Mouse (Mus musculus): ENCODE results near the gene Myog.

The Myog gene

DNA sequence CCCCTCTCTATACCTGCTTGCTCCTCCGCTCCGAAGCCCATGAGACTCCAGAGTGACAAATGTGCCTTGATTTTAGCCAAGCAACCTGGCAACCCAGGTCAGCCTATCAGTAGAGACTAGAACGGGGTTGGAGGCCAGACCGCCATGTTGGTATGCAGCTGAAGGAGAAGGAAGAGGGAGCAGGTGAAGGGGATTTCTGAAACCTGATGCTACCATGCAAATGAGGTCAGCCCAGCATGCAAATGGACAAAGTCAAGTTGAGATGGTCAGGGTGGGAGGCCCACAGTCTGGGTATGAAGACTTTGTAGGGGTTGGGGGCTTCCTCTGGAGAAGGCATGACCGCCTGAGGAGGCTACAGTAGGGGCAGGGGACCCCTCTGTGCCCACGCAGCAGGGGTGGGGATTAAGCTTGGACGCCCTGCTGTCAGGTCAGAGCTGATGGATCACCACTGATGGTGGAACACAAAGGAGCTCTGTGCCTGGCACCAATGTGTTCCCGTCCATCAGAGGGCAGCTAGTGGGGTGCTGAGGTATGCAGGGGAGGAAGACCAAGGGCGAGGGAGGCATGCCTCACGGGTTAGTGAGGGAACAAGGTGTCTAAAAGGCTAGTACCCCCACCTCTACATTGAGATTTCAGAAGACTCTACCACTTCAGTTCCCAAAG is 4.2 kb upstream of the Myog start:
- no peak for DNase-seq

DNA sequence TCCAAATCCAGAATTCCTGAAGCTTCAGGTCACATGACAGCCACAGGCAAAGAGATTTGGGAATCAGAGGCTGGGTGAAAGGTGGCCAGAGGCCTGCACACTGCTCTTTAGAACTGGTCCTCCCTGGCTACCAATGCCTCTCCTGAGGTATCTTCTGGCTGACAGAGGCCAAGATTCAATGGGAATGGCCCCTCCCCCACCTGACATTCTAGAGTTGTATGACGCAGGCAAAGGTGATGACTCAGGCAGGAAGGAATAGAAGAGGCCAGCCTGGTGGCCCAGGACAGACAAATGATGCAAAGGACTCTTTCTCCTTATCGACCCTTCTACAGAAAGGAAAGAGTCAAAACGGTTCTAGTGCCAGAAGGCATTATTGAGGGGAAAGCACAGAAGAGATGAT is 1.6 kb upstream of the Myog start:
- DNase-seq, result no peak

DNA sequence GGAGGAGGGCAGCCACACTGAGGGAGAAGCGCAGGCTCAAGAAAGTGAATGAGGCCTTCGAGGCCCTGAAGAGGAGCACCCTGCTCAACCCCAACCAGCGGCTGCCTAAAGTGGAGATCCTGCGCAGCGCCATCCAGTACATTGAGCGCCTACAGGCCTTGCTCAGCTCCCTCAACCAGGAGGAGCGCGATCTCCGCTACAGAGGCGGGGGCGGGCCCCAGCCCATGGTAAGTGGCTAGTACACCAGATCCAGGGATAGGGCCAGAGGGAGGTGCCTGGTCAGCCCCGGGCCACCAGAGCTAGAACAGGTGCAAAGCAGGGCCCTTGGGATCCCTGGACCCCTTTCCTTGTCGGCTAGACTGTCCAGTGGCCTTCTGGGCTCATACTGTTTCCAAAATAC is 511 bp downstream of the Myog start:
- DNase-seq, result no peak

DNA sequence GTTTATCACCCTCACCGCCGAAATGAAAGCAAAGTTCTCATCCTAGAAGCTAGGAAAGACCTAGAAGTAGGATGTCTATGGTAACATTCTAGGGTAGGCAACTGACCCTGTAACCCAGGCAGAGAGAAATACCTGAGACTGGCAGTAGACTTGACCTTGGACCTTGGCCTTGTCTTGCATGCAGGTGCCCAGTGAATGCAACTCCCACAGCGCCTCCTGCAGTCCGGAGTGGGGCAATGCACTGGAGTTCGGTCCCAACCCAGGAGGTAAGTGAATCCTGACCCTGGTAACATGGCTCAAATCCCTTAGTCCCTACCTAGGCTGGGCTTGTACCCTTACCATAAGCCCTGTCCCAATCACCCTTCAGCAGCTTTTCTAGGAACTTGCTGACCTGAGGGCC is 1.1 kb downstream of the Myog start:
- DNase-seq, result peak; percentile 30

DNA sequence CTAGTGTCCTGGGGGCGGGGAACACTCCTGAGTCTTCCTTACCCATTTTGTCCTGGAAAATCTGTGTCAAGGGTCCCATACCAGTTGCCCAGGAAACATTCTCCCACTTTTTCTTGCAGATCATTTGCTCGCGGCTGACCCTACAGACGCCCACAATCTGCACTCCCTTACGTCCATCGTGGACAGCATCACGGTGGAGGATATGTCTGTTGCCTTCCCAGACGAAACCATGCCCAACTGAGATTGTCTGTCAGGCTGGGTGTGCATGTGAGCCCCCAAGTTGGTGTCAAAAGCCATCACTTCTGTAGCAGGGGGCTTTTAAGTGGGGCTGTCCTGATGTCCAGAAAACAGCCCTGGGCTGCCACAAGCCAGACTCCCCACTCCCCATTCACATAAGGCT is 1.8 kb downstream of the Myog start:
- DNase-seq, result no peak

DNA sequence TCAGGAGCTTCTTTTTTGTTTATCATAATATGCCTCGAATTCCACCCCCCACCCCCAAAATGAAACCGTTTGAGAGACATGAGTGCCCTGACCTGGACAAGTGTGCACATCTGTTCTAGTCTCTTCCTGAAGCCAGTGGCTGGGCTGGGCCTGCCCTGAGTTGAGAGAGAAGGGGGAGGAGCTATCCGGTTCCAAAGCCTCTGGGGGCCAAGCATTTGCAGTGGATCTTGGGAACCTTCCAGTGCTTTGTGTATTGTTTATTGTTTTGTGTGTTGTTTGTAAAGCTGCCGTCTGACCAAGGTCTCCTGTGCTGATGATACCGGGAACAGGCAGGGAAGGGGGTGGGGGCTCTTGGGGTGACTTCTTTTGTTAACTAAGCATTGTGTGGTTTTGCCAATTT is 2.3 kb downstream of the Myog start:
- DNase-seq, result no peak

DNA sequence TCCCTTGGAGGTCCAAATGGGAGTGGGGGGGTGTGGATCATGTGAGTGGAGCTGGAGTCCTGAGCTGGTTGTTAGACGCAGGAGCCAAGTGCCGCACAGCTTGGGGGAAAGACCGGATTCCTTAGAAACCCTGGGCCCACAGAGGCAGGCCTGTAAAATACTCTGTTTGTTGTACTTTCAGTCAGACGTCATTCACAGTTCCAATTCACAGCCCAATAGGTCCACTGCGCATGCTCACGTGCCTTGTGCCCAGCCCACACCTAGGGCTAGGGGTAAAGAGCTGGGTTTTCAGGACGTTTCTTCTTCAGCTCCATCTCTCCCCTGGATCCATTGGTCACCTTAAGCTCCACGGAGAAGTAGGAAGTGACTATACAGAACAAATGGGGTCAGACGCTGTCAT is 2.8 kb downstream of the Myog start:
- no peak for DNase-seq

DNA sequence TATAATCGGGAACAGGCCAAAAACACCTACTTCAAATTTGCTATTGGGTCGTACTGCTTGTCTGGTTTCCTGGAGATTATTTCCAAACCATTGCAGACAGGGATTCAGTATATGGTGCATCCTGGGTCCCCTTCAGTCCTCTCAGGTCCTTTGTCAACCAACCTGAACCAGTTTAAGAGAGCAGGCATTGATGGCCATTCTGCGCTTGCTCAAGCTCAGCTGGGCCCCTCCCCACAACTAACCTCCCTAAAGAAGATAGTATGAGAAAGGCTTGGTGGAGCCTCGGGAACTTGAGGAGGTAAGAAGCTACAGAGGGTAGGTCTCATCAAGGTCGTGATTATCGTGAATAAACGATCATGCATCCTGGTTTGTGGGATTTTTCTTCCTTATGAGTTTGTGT is 3.5 kb downstream of the Myog start:
- no peak for DNase-seq

DNA sequence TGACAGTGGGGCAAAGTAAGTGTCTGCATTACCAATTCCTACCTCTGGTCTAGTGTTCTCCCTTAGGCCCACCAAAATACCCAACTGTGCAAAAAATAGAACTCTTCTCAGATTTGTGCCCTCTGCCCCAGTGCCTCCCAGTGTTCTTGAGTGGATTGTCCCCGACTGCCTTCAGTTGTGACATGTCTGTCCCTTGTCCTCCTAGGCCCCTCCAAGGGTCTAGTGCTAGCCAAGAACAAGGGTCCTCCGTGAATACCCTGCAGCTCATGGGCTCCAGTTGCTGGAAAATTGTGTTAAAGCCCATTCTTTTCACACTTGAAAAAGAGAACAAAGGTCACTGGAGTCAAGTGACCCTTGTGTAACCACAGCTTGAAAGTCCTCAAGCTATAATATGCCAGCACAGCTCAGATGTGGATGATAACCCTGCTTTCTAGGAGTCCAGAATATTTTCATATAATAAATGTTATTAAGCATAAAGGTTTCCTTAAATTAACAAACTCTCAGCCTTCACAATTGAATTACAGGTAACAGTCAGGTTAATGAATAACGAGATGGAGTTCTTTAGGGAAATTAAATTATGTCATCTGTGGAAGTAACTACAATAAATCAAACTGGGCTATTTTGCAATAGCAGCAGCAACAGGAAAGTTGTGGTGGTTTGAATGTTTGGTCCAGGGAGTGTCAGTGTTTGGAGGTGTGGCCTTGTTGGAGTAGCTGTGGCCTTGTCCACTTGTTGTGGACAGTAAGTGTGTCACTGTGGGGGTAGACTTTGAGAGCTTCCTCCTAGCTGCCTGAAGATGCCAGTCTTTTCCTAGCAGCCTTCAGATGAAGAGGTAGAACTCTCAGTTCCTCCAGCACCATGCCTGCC is 4.2 kb downstream of the Myog start:
- DNase-seq, result peak; percentile 27

DNA sequence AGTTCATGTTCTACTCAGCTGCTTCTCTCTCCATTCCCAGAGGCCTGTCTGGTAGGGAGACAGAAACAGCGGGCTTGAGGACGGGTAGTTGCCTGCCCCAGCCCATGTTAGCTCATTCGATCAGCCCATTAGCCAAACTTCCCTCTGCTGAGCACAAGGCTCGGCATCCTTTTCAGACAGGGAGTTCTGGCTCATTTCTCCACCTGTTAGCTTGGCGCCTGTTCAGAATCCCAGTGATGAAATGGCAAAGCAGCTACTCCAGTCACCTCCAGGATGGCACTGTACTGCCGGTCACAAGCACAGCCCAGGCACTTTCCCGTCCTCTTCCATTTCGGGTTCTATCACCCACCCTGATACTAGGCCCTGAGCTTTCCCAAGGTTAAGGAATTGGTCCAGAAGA is 7.5 kb downstream of the Myog start:
- DNase-seq, result no peak

DNA sequence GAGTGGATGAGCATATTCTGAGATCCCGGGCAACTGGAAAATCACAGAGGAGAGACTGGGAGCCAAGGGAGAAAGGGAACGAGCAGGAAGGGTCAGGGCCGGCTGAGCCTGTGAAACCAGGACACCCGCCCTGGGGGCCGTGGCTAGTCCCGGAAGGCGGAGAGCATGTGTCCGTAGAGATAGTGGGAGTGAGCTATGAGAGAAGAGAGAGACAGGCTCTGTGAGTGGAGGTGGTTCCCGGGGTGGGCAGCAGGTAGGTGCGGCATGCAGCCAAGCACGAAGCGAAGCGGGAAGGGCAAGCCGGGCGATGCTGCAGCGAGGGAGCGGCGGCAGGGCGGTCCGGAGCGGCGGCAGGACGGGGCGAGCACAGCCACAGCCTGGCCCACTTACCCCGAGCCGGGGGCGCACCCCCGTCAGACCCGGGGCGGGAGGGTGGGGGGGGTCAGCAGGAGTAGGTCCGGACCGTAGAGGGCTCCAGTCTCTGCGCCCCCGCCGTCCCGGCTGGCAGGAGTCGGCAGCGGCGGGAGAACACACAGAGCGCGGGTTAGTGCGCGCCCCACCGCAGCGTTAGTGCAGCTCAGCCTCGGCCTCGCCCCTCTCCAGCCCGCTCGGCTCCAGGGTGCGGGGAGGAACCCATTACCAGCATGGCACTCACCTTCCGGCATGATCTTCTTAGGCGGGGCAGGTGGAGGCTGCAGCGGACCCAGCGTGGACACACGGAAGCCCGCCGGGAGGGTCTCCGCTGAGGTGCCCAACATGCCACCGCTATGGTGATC is 9.0 kb downstream of the Myog start:
- peak; percentile 37 for DNase-seq

DNA sequence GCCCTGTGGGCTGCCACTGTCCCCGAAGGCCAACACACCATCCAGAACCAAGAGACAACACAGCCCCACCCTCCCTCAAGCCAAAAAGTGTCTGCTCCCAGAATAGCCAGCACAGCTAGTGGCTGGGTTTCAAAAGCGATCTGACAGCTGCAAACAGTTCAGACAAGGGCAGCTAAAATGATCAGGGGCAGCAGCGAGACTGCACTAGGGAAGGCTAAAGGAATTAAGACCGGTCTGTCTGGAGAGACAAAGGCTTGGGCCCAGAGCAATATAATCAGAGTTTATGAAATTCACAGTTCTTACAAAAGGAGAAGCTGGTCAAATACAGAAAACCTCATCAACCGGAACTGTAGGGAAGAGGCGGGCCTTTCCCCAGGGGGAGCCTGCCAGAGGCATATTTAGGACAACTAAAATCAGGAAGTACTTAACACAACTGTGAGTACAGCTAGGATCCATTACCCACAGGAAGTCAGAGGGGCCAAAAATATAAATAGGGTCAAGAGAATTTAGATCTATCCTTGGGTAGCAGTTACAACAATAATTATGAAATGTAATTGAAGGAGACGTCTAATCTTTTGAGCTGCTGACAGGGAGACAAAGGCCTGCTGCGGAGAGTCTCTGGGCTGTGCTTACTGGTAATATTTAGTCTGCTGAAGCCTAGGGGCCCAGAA is 12.9 kb downstream of the Myog start:
- peak; percentile 60 for DNase-seq

DNA sequence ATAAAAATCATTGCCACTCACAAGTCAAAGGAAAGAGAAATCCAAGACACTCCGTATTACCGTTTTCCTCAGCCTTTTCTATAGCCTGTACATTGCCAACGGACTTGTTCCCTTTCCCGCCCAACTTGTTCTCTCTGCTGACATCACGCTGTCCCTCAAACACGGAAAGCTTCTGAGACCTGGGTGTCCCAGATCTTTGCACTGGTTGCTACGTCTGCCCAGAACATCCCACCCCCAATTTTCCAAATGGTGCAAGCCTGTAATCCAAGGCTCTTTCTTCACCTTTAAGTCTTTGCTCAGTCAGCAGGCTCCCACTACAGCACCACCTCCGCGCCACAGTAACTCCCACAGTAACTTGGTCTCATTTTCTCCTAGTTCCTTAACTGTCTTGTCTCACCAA is 15.2 kb downstream of the Myog start:
- DNase-seq, result no peak

DNA sequence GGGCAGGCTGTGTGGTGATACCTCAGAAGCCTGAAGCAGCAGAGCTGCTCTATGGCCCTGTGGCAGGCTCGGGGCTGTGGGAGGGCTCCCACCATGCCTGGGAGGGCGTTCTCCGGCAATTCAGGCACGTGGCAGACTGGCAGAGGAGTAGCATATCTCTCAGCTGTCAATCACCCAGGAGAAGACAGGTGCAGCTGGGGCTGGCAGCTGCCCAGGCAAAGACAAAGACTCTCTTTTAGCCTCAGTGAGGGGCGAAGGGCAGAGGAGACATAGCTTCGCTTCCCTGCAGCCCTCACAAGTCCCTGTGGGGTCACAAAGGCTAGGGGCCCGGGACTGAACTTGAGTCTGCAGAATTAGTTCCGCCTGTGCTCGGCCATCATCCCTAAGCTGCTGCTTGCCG is 17.6 kb downstream of the Myog start:
- no peak for DNase-seq

DNA sequence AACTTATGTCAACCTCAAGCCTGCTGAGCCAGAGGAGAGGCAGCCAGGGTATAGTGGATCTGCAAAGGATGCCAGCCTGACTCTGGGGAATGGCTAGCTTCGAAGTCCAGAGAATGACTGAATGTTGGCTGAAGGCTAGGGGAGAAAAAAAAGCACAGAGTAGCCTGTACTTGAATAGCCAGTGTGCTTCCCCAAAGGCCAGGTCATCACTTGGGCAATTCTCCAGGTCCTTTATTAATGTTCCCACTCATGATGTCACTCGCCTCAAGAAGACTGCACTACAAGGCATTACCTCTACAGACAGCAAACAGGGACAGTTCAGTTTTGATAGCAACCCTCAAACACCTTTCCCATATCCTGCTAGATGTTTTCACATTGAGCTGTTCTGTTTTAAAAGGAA is 20.5 kb downstream of the Myog start:
- no peak for DNase-seq

DNA sequence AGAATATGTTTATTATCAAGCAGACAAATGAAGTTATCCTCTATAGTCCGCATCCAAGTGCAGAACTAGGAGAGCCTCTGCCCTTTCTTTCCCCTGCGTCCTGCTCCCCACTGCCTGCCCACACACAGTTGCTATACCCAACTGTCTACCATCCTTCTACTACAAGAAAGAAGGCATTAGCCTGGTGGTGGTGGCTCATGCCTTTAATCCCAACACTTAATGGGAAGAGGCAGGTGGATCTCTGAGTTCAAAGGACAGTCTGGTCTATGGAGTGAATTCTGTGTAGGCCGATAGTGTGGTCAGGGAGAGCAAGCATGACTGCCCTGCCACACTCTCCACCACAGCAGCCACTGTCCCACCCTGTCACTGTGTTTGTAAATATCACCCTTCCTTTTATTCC is 20.9 kb downstream of the Myog start:
- no peak for DNase-seq

DNA sequence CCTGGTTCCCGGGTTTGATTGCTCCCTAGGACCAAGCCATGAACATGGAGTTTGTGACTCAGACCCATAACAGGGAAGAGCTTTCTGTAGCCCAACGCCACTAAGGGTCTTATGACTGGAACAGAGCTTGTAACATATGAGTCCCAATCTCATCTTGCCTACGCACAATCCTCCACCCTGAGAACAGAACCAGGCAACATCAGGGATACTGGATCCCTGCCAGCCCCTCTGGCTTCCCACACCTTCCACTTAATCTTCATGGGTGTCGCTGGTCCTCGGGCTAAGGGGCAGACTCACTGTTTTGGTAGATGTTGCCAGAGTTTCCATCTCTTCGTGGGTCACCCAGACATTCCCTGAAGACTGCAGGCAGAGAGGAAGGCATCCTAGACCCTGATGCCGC is 22.0 kb downstream of the Myog start:
- DNase-seq, result no peak

DNA sequence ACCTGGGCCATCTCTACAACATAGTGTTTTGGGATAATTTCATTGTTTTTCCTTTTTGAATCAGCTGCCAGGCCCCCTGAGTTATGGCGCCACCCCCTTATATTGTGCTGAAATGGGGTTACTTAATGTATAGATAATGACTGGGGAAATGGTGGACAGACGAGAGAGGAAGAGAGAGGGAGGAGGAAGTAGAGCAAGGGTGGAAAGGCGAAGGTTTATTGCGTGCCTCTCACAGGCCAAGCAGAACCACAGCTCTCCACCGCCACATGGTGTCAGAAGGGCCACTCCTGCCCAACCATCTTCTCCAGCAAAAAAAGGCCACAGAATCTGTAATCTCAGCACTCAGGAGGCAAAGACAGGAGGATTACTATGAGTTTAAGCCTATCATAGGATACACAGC is 25.4 kb downstream of the Myog start:
- no peak for DNase-seq

DNA sequence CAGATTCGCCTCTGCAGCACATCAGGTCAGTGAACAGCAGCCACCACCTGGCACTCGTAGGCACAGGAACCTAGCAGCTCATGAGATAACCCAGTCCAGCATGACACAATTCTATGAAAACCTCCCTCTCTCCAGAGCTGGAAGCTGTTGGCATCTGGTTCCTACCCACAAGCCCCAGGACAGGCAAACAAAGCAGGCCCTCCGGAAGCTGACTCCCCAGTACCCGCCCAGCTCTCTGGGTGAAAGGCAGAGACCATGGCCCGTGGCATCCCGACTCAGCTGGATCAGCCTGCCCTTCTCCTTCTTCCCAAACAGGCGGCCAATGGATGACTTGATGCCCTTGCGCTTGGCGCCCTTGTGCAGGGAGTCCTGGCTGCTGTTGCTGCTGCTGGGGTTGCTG is 26.6 kb downstream of the Myog start:
- no peak for DNase-seq

DNA sequence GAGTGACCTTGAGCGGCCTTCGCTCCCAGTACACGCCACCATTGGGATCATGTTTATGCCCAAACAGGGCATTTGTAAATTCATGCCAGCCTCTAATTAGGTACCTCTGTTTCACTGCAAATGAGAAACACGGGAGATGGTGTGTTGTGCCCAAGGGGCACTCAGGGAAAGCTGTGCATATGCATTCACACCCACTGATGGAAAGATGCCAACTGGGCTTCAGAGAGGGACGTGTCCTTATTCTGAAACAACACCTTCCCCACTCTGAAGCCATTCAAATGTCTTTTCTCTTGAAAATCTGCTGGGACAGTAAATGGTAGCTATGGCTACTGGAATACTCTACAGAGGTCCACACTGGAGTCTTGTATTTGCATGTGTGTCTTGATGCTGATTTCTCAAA is 28.5 kb downstream of the Myog start:
- no peak for DNase-seq

DNA sequence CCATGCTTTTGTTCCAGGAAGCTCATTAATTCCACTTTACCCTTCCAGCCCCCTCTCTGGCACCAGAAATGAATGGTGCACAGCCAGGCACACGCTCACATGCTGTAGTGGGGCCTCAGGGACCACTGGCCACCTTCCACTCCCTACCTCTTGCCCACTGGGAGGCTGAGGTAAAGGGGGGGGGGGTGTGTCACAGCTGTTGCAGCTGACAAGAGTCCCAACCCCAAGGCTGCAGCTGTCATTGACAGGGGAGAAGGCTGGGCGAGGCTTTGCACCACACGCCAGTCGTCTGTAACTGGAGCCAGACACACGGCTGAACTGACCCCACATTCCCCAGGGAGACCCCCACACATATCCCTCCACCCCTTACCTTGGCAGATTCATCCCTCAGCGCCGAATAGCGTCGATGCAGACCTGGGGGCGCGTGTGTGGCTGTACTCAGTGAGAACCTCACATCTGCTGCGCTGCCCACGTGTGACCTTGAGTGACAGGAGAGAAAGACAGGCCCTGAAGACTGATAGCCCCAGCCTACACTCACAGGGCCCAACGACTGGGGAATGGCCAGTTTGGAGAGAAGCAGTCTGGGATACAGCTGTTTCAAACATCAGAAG is 31.0 kb downstream of the Myog start:
- DNase-seq, result no peak

DNA sequence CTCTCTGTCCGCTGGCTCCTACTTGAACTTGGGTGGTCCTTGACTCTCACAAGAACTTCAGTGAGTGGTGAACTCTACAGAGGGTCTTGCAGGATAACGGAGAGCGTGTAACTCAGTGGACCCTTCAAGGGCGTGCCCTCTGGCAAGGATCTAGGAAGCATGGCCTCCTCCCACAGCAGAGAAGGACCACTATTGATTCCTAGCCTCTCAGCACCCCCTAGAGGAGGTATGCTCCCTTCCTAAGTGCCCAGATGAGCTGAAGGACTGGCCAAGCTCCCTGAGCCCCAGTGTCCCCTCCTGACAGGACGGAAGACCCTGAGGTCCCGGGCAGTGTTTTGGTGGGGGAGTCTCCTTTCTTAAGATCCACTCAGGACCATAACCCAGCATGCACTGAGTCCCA is 32.8 kb downstream of the Myog start:
- DNase-seq, result peak; percentile 63

DNA sequence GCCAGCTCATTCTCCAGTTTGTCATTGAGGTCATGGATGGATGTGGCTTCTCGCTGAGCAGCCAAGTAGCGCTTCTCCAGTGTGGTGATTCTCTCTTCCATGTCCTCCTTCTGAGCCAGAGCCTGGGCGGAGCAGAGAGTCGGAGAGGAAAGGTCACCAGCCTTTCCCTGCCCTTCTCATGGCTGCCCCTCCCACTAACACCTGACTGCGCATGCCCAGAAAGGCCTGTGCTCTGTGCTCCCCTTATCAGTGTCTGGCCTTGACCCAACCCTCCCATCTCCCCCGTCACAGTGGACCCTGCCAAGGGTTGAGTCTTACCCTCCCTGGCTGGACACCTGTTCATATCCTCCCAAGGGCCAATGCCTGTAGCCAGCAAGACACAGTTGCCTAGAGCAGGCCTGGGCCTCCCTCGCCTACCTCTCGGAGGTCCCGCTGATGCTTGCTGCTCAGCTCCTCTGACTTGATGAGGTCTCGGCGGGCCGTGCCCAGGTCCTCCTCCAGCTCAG is 37.1 kb downstream of the Myog start:
- no peak for DNase-seq
